Mouse (Mus musculus) retina, postnatal 1 day (tissue): ENCODE data around the gene Pibf1.

ENCODE experiments used
- DNase-seq: peaks from one replicate; pipeline ENCODE4 v3.0.0-alpha.2; 2012

Gene Pibf1

DNA sequence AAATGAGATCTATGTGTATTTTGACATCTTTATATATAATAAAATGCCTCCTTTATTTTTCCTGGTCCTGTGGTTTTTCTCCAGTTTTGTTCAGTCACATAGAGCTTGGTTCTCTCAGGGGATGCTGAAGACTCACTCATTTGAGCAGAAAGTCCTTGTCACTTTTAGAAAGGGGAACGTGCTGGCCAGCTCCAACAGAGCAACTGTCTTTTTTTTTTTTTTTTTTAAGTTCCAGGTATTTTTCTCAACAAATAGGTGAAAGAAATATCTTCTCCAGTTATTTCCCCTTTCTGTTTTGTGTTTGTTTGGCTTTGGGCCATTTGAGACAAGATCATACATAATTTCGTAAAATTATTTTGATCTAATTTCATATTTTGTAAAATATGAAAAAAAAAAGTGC lies 174.8 kb downstream of the Pibf1 start:
- DNase-seq: no peak

DNA sequence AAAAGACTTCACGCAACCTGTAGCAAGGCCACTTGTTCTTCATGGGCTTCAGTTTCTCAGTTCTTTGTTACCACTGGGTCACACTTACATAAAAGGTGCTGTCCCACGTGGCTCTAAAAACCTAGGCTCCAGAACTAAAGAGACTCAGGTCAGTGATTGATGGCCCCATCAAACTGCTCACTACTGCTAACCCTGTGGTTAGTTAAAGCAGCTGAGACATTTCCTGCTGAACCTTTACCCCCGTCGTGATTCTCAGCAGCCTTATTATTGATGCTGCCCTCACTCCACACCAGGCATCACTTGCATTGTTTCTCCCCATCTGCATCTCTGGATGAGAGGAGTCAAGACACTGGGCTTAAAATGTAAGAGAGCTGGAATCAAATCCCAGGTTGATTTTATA lies 176.6 kb downstream of the Pibf1 start:
- no peak for DNase-seq

- no peak for DNase-seq
Observed at GRCm38 (mm10) chr14:99278312-99278711, 179.1 kb downstream of the Pibf1 start.

DNA sequence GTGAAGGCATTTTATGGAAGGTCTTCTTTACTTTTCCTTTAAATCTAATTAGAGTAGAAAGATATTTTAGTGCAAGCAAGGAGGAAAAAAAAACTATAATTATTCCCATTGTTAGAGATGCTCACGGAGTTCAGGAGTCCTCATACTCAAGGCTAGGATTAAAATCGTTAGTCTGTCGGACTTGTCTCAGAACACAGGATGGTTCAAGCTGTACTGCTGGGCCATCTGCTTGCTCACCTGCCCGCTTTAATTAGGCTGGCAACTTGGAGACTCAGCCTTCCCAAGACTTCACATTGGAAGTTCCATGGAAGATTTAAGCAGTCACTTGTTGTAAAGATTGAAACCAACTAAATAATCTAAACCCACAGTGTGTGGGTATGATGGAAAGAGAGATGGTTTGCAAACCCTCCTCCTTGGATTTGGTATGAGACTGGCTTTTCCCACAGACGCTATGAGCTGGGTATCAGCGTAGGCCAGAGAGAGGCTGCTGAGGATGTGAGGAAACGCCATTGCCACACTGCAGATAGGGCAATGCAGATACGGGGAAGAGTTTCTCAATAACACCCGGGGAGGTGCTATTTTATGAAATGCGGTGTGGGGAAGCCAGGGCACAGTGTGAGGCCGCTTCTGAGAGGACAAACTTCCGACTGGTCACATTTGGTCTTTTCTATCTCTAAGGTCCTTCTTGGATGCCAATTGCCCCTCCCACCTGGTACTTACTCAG lies 179.7 kb downstream of the Pibf1 start:
- no peak for DNase-seq

GRCm38 (mm10) chr14:99280399-99280798 lies 181.2 kb downstream of the Pibf1 start:
- no peak for DNase-seq

GRCm38 (mm10) chr14:99280825-99281433 lies 181.7 kb downstream of the Pibf1 start:
- no peak for DNase-seq

- no peak for DNase-seq
Observed at GRCm38 (mm10) chr14:99285486-99285885, 186.3 kb downstream of the Pibf1 start.

DNA sequence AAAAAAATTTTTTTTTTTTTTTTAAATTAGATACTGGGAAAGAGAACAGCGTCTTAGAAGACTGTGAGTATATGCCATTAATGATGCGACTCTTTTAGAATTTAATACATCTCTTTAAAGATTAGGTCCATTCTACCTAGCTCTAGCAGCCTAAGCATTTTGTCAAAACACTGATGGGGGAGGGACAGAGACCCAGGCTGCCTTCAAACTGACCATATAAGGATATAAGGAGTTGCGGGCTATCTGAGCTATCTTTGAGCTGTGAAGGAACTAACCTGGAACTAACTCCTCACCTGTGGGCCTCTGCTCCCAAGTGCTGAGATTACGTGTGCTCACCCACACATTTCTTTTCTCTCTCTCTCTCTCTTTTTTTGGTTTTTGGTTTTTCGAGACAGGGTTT lies 193.0 kb downstream of the Pibf1 start:
- DNase-seq: no peak

DNA sequence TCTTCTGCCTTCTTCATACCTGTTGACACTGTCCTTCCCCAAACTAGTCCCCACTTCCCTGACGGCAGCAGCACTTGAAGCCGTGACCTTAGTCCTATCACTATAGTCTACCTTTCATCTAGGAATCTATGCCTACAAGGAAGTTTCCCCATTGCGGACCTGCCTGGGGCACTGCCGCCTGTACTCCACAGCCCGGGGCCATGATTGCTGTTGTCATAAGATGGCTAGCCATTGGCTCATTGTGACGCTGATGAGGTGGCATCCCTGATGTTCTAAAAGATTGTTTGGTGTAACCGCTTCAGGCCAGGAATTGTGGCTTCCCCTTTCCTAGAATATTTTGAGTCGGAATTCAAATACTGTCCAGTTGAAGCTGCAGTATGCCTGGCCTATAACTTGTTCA lies 195.2 kb downstream of the Pibf1 start:
- no peak for DNase-seq

GRCm38 (mm10) chr14:99295606-99296341 lies 196.6 kb downstream of the Pibf1 start:
- no peak for DNase-seq

DNA sequence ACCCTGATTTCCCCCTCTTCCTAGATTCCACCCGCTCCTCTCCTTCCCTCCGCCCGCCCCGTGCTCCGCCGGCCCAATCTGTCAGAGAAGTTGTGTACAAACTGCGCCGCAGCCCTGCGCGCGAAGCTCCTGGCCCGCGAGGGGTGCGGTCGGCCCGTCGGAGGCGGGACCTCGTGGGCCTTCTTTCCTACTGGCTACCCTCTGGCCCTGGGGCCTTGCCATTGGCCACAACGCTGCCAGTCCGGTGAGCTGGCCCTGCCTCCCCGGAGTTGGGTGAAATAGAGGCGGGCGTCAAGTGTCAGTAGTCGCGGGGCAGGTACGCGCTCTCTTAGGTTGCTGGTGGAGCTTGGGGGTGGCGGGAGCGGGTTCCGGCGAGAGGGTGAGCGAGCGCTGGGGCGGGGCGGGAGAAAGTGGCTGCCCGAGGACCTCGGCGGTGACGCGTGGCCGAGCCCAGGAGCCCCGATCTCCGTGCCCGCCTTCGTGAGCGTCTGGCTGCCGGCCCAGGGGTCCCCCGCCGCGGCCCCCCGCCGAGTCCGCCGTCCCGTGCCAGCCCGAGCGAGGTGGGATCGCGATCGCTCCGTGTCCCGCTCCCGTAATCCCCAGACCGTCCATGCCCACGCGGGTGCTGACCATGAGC lies 199.3 kb downstream of the Pibf1 start, which contains the start of gene Klf5:
TSS of gene Klf5 (plus strand) at position 307 of the 637 bp plus-strand sequence.
- DNase-seq: peak; percentile 94

- DNase-seq: peak; percentile 71
Observed at GRCm38 (mm10) chr14:99299022-99299481, 199.8 kb downstream of the Pibf1 start.

DNA sequence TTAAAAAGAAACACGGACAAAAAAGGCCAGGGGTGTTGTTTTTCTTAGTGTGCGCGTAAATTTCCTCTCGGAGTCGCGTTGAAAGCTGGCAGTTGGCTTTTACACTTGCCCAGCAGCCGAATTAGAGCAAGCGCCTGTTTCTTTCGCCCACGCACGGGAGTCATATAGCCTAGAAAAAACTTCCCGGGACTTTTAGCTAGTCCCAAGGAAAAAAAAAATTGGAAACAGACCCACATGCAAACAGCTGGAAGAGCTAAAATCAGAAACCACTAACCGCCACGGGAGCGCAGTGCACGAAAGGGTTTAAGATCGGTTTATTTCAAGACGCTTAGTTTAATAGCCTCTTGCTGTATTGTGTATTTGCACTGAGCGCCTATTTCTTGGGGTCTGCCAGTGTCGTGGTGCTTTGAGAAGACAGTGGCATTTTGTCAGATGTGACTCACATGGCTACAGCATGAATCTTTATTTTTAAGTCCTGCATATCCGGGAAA lies 200.5 kb downstream of the Pibf1 start:
- peak; percentile 35 for DNase-seq

DNA sequence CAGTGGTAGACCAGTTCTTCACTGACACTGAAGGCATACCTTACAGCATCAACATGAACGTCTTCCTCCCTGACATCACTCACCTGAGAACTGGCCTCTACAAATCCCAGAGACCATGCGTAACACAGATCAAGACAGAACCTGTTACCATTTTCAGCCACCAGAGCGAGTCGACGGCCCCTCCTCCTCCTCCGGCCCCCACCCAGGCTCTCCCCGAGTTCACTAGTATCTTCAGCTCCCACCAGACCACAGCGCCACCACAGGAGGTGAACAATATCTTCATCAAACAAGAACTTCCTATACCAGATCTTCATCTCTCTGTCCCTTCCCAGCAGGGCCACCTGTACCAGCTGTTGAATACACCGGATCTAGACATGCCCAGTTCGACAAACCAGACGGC lies 202.2 kb downstream of the Pibf1 start:
- DNase-seq: peak; percentile 40
